Mouse (Mus musculus) heart, embryonic 10.5 days (tissue): ENCODE data around the gene Igsf3. TPM values are rescaled to one million over a fixed set of nuclear protein-coding genes. Genes with fewer than 3 reads are reported as not detected.

ENCODE experiments used
- DNase-seq: peaks from one replicate; pipeline ENCODE4 v3.0.0-alpha.2; 2017; ENCODE audit warnings: low spot score
- H3K27ac ChIP-seq: fragments of 300-500 bp; sonication (generic); 2 replicates; pipeline ENCODE4 v1.5.1; 2016; ENCODE audit warnings: mild to moderate bottlenecking
- H3K27me3 ChIP-seq: fragments of 300-500 bp; sonication (generic); 2 replicates; pipeline ENCODE4 v1.6.1; 2016; ENCODE audit warnings: mild to moderate bottlenecking; ENCODE audit not compliant: poor library complexity, insufficient read depth, severe bottlenecking
- H3K36me3 ChIP-seq: fragments of 300-500 bp; sonication (generic); 2 replicates; pipeline ENCODE4 v1.6.1; 2016; ENCODE audit warnings: mild to moderate bottlenecking, moderate library complexity
- H3K4me1 ChIP-seq: fragments of 300-500 bp; sonication (generic); 2 replicates; pipeline ENCODE4 v1.6.1; 2016; ENCODE audit warnings: mild to moderate bottlenecking
- H3K4me3 ChIP-seq: fragments of 300-500 bp; sonication (generic); 2 replicates; pipeline ENCODE4 v1.5.1; 2016; ENCODE audit warnings: mild to moderate bottlenecking, moderate library complexity
- H3K9me3 ChIP-seq: fragments of 300-500 bp; sonication (generic); 2 replicates; pipeline ENCODE4 v1.6.1; 2016; ENCODE audit warnings: mild to moderate bottlenecking, moderate library complexity
- whole genome bisulfite sequencing: fragments of 180-500 bp; shearing (Covaris S2); methylation state at CpG from one replicate; pipeline ENCODE4 v1.1.7; 2016; 5-methylcytosine and 5-hydroxymethylcytosine counted together
- polyA plus RNA-seq: library from polyadenylated mRNA; unstranded; fragments of >200 nt; fragmentation: Nextera tagmentation; extraction: Ambion mirVana; gene quantifications from 2 replicates; pipeline ENCODE4 v1.2.1, GENCODE M21; 2016

The Igsf3 gene
- polyA plus RNA-seq, 1 experiment from 2014 or later = 45.9 TPM

GRCm38 (mm10) chr3:101506970-101507702 is 130.3 kb downstream of the Igsf3 start:
- no peaks in the 10 kb centered on the region for H3K36me3 ChIP-seq
- no peaks in the 10 kb centered on the region for H3K27me3 ChIP-seq
- H3K27ac ChIP-seq = peak overlapping the region; percentile 82
- WGBS = 14% methylated on average over 14 of the region's 14 CpGs
- peaks cover 40% of the 10 kb centered on the region for H3K4me1 ChIP-seq
- peak overlapping the region; percentile 39 for H3K4me3 ChIP-seq
- no peaks in the 10 kb centered on the region for H3K9me3 ChIP-seq
- DNase-seq = no peak

- Histone ChIP-seq H3K4me3 (peak overlapping the region; percentile 39), H3K36me3 (no peaks in the 10 kb centered on the region), H3K4me1 (peaks cover 36% of the 10 kb centered on the region), H3K9me3 (no peaks in the 10 kb centered on the region), H3K27ac (peak overlapping the region; percentile 82), H3K27me3 (no peaks in the 10 kb centered on the region)
- DNase-seq = no peak
- WGBS = 27% methylated on average over 3 of the region's 3 CpGs
Measured at GRCm38 (mm10) chr3:101507766-101508165, 130.9 kb downstream of the Igsf3 start.

- Histone ChIP-seq H3K4me3 (no peak overlapping the region), H3K9me3 (no peaks in the 10 kb centered on the region), H3K27ac (peak overlapping the region; percentile 65), H3K4me1 (peaks cover 46% of the 10 kb centered on the region), H3K27me3 (no peaks in the 10 kb centered on the region), H3K36me3 (no peaks in the 10 kb centered on the region)
- no peak for DNase-seq
- 79% methylated on average over 10 of the region's 10 CpGs for WGBS
Measured at GRCm38 (mm10) chr3:101509707-101510544, 133.0 kb downstream of the Igsf3 start.

GRCm38 (mm10) chr3:101510632-101511031 is 133.7 kb downstream of the Igsf3 start:
- WGBS = 83% methylated on average over 5 of the region's 5 CpGs
- no peak overlapping the region for H3K4me3 ChIP-seq
- no peaks in the 10 kb centered on the region for H3K27me3 ChIP-seq
- DNase-seq = no peak
- H3K27ac ChIP-seq = no peak overlapping the region
- peaks cover 46% of the 10 kb centered on the region for H3K4me1 ChIP-seq
- no peaks in the 10 kb centered on the region for H3K36me3 ChIP-seq
- no peaks in the 10 kb centered on the region for H3K9me3 ChIP-seq

Other genes starting within 250 kb of the Igsf3 start
- 0.23 and 0.38 TPM in 2 replicates for gene Cd2, start 89.1 kb upstream of the Igsf3 start, polyA plus RNA-seq
- gene Atp1a1, start 227.6 kb downstream of the Igsf3 start, polyA plus RNA-seq = 164 and 228 TPM in 2 replicates